Mouse (Mus musculus) G1E (cell line): ENCODE measurements around the gene Naa20. TPM values are rescaled to one million over a fixed set of nuclear protein-coding genes. Genes with fewer than 3 reads are reported as not detected.

Source experiments
- ATAC-seq: 2 replicates; pipeline ENCODE4 v1.8.0; 2016; ENCODE audit warnings: mild to moderate bottlenecking; ENCODE audit not compliant: insufficient number of reproducible peaks, poor library complexity, low FRiP score, severe bottlenecking; ENCODE audit errors: extremely low read depth
- DNase-seq: peaks from one replicate; pipeline ENCODE4 v3.0.0; 2012; ENCODE audit warnings: low spot score
- H3K27me3 ChIP-seq: 2 replicates; pipeline ENCODE4 v1.6.1; 2012; ENCODE audit warnings: mild to moderate bottlenecking, low read length, inconsistent platforms; ENCODE audit not compliant: insufficient read depth
- H3K36me3 ChIP-seq: replicated peaks from 2 replicates; pipeline ENCODE3; 2012; ENCODE audit warnings: mild to moderate bottlenecking, inconsistent platforms
- H3K4me1 ChIP-seq: 2 replicates; pipeline ENCODE4 v1.6.1; 2012; ENCODE audit warnings: low read depth, low read length, inconsistent platforms, mixed read lengths; ENCODE audit not compliant: insufficient read depth
- H3K4me3 ChIP-seq: 2 replicates; pipeline ENCODE4 v1.5.1; 2012; ENCODE audit warnings: low read depth, mild to moderate bottlenecking, inconsistent platforms, low read length, moderate library complexity, mixed read lengths
- H3K9me3 ChIP-seq: replicated peaks from 2 replicates; pipeline ENCODE4 v1.6.1; 2012; ENCODE audit warnings: inconsistent platforms
- CTCF ChIP-seq: IDR thresholded peaks from 2 replicates; pipeline ENCODE4 v1.5.1; 2012; ENCODE audit warnings: low read depth, low read length, inconsistent platforms, mixed read lengths
- GATA1 ChIP-seq: IDR thresholded peaks from 2 replicates; pipeline ENCODE4 v1.6.1; 2012; ENCODE audit warnings: borderline replicate concordance, low read length, inconsistent platforms, mixed read lengths
- GATA2 ChIP-seq: IDR thresholded peaks from 2 replicates; pipeline ENCODE4 v1.6.1; 2012; ENCODE audit warnings: low read depth, low read length, inconsistent platforms, borderline replicate concordance
- POLR2AphosphoS5 ChIP-seq: IDR thresholded peaks from 2 replicates; pipeline ENCODE4 v1.6.1; 2012; ENCODE audit warnings: low read depth, low read length, inconsistent platforms; ENCODE audit not compliant: insufficient replicate concordance
- TAL1 ChIP-seq: conservative IDR thresholded peaks from 2 replicates; pipeline ENCODE4 v1.6.1; 2012; ENCODE audit warnings: low read depth, low read length, inconsistent platforms, mixed read lengths
- polyA plus RNA-seq: library from polyadenylated mRNA; stranded (reverse); fragments of >175 nt; gene quantifications from 2 replicates; pipeline ENCODE4 v1.2.3, GENCODE M21; 2012
- total RNA-seq, 2 experiments: library from RNA; stranded (forward) in 1 of 2; stranded (reverse) in 1 of 2; fragments of 200-1000 nt in 1 of 2; fragments of >200 nt in 1 of 2; fragmentation: Nextera tagmentation in 1 of 2; gene quantifications; 2 replicates each; pipeline ENCODE4 v1.2.3; 2014 to 2017

Gene Naa20
- total and polyA plus RNA-seq, 3 experiments = 41.3 to 102 (median 49.5) TPM

- H3K4me1 ChIP-seq = no peaks in the 10 kb centered on the region
- ATAC-seq (no peak), DNase-seq (no peak)
- H3K36me3 ChIP-seq = no peaks in the 10 kb centered on the region
- no peak overlapping the region for H3K4me3 ChIP-seq
- TF ChIP-seq TAL1 = no peak
- H3K27me3 ChIP-seq = 0 out of 2 replicates have a peak, but pooled peaks cover 3% of the 10 kb centered on the region
- no peaks in the 10 kb centered on the region for H3K9me3 ChIP-seq
These were observed 56.2 kb downstream of the Naa20 start for GRCm38 (mm10) chr2:145958097-145958496.

- 0 out of 2 replicates have a peak, but pooled peaks cover 3% of the 10 kb centered on the region for H3K27me3 ChIP-seq
- H3K4me3 ChIP-seq = no peak overlapping the region
- H3K4me1 ChIP-seq = no peaks in the 10 kb centered on the region
- H3K36me3 ChIP-seq = no peaks in the 10 kb centered on the region
- TF ChIP-seq CTCF = no peak
- no peak for TF ChIP-seq GATA1
- TF ChIP-seq POLR2AphosphoS5 = no peak
- no peak for TF ChIP-seq TAL1
- TF ChIP-seq GATA2 = no peak
- no peaks in the 10 kb centered on the region for H3K9me3 ChIP-seq
- DNase-seq = no peak
- ATAC-seq = no peak
These were observed 56.7 kb downstream of the Naa20 start for GRCm38 (mm10) chr2:145958551-145958950.

GRCm38 (mm10) chr2:145961861-145962260 is 60.0 kb downstream of the Naa20 start:
- Histone ChIP-seq H3K36me3 (no peaks in the 10 kb centered on the region), H3K4me3 (no peak overlapping the region), H3K4me1 (no peaks in the 10 kb centered on the region), H3K27me3 (0 out of 2 replicates have a peak, but pooled peaks cover 3% of the 10 kb centered on the region), H3K9me3 (no peaks in the 10 kb centered on the region)
- TF ChIP-seq POLR2AphosphoS5 (no peak), GATA2 (no peak), CTCF (no peak), GATA1 (no peak), TAL1 (no peak)
- DNase-seq (no peak), ATAC-seq (no peak)

Other genes with a start within 250 kb of the Naa20 start
- gene Rin2, start 226.9 kb upstream of the Naa20 start, total RNA-seq (2014; fragmentation: Nextera tagmentation) = not detected in 2 replicates
- 0.06 and 0.44 TPM in 2 replicates for gene Rin2, start 226.9 kb upstream of the Naa20 start, total RNA-seq (2017)
- not detected in 2 replicates for gene Rin2, start 226.9 kb upstream of the Naa20 start, polyA plus RNA-seq
- 1.7 TPM in 1 of 2 replicates, not detected in the other for gene Cfap61, start 32.7 kb downstream of the Naa20 start, total RNA-seq (2014; fragmentation: Nextera tagmentation)
- gene Cfap61, start 32.7 kb downstream of the Naa20 start, total RNA-seq (2017) = 0.06 and 0.22 TPM in 2 replicates
- gene Cfap61, start 32.7 kb downstream of the Naa20 start, polyA plus RNA-seq = not detected in 2 replicates
- 26.8 and 28.6 TPM in 2 replicates for gene Crnkl1, start 32.9 kb downstream of the Naa20 start, total RNA-seq (2014; fragmentation: Nextera tagmentation)
- gene Crnkl1, start 32.9 kb downstream of the Naa20 start, total RNA-seq (2017) = 69.8 and 72.4 TPM in 2 replicates
- gene Crnkl1, start 32.9 kb downstream of the Naa20 start, polyA plus RNA-seq = 14.6 and 23.0 TPM in 2 replicates